In genomic region chr1:189887518-189887917, GRCm38 (mm10) we compare ENCODE assay signal across 8 mouse cellular contexts. TPM values are rescaled to one million over a fixed set of nuclear protein-coding genes. Genes with fewer than 3 reads are reported as not detected.
DNase-seq lines count a peak whose midpoint lies in the region; ATAC-seq and TF ChIP-seq lines count a peak whose summit lies in the region.

No protein-coding gene starts in this region.

- no peak overlapping the region for H3ac ChIP-seq in myocyte (ENCODE audit: control insufficient read depth, insufficient read length)

- no peak for TF ChIP-seq EP300 in stomach, postnatal 0 days (optimal IDR thresholded peaks at IDR 0.05)

- intact Hi-C loops in gastrocnemius, postnatal 36 days (cut with DNase I) = loop anchor here (1.0 to 2.0 kb wide), 2 partner anchors 39 to 85 kb away; no protein-coding TSS in a partner anchor

- WGBS in intestine, embryonic 15.5 days = 32% methylated on average over 7 of the region's 7 CpGs
- 36% methylated on average over 7 of the region's 7 CpGs for WGBS in limb, embryonic 15.5 days
- 26% methylated on average over 7 of the region's 7 CpGs for WGBS in stomach, postnatal 0 days

- H3K79me2 ChIP-seq in myocyte (ENCODE audit: control insufficient read depth, insufficient read depth) = no peaks in the 10 kb centered on the region

- peak; percentile 39 for DNase-seq in urinary bladder, postnatal 25 days (ENCODE audit: low spot score)
- no peak for DNase-seq in urinary bladder, postnatal 10 days (ENCODE audit: low spot score)
- peak; percentile 78 to 80 for DNase-seq in cerebellum, postnatal 36 days
- peak; percentile 51 to 53 for DNase-seq in gastrocnemius, postnatal 36 days
- peak; percentile 77 for DNase-seq in stomach, postnatal 0 days (ENCODE audit: low spot score)

- no peak overlapping the region for H3K27ac ChIP-seq in intestine, embryonic 15.5 days
- H3K27ac ChIP-seq in limb, embryonic 15.5 days = no peak overlapping the region
- no peak overlapping the region for H3K27ac ChIP-seq in stomach, postnatal 0 days (replicated peaks)

- no peaks in the 10 kb centered on the region for H3K9me3 ChIP-seq in intestine, embryonic 15.5 days
- no peaks in the 10 kb centered on the region for H3K9me3 ChIP-seq in limb, embryonic 15.5 days
- no peaks in the 10 kb centered on the region for H3K9me3 ChIP-seq in stomach, postnatal 0 days (ENCODE audit: control insufficient read depth, low read length)

- TF ChIP-seq CTCF in stomach, postnatal 0 days (IDR thresholded peaks at IDR 0.05; ENCODE audit: low read depth) = peak; percentile 95

- H3K4me1 ChIP-seq in intestine, embryonic 15.5 days (replicated peaks) = 0 out of 2 replicates have a peak, but pooled peaks cover 4% of the 10 kb centered on the region
- H3K4me1 ChIP-seq in limb, embryonic 15.5 days = peaks cover 9% of the 10 kb centered on the region
- H3K4me1 ChIP-seq in stomach, postnatal 0 days (replicated peaks; ENCODE audit: control insufficient read depth, insufficient read depth) = no peaks in the 10 kb centered on the region

- no peak overlapping the region for H3K9ac ChIP-seq in intestine, embryonic 15.5 days
- H3K9ac ChIP-seq in limb, embryonic 15.5 days = no peak overlapping the region
- H3K9ac ChIP-seq in stomach, postnatal 0 days (ENCODE audit: low read length) = no peak overlapping the region

- peaks cover 10% of the 10 kb centered on the region; the same call in 1 of the 2 replicates for H3K36me3 ChIP-seq in intestine, embryonic 15.5 days
- H3K36me3 ChIP-seq in limb, embryonic 15.5 days = peaks cover 29% of the 10 kb centered on the region
- no peaks in the 10 kb centered on the region for H3K36me3 ChIP-seq in myocyte (ENCODE audit: control insufficient read depth, insufficient read depth)
- no peaks in the 10 kb centered on the region for H3K36me3 ChIP-seq in stomach, postnatal 0 days (ENCODE audit: control insufficient read depth, insufficient read depth, low read length)

- H3K27me3 ChIP-seq in intestine, embryonic 15.5 days (replicated peaks) = no peaks in the 10 kb centered on the region
- H3K27me3 ChIP-seq in limb, embryonic 15.5 days = no peaks in the 10 kb centered on the region
- no peaks in the 10 kb centered on the region for H3K27me3 ChIP-seq in myocyte (ENCODE audit: control insufficient read depth, insufficient read depth, insufficient read length)
- no peaks in the 10 kb centered on the region for H3K27me3 ChIP-seq in stomach, postnatal 0 days (ENCODE audit: control insufficient read depth, insufficient read depth, low read length)

- no peak overlapping the region for H3K4me3 ChIP-seq in intestine, embryonic 15.5 days (replicated peaks)
- no peak overlapping the region for H3K4me3 ChIP-seq in limb, embryonic 15.5 days
- no peak overlapping the region for H3K4me3 ChIP-seq in myocyte
- no peak overlapping the region for H3K4me3 ChIP-seq in stomach, postnatal 0 days (ENCODE audit: low read depth, low read length)

- no peak overlapping the region for H3K4me2 ChIP-seq in intestine, embryonic 15.5 days (replicated peaks)
- no peak overlapping the region for H3K4me2 ChIP-seq in limb, embryonic 15.5 days
- no peak overlapping the region for H3K4me2 ChIP-seq in myocyte (ENCODE audit: low read depth)
- no peak overlapping the region for H3K4me2 ChIP-seq in stomach, postnatal 0 days (replicated peaks; ENCODE audit: low read depth)

- no peak for TF ChIP-seq POLR2A in myocyte (IDR thresholded peaks at IDR 0.05; ENCODE audit: insufficient read length, low read depth)

- peak; percentile 80; the same call in 1 of the 2 replicates for ATAC-seq in intestine, embryonic 15.5 days
- ATAC-seq in limb, embryonic 15.5 days (ENCODE audit: insufficient number of reproducible peaks, low FRiP score, low TSS enrichment, low read depth) = 0 out of 2 replicates have a peak, but pooled peaks have one; percentile 53
- ATAC-seq in stomach, postnatal 0 days (ENCODE audit: low FRiP score, low TSS enrichment) = peak; percentile 69

TF ChIP-seq in myocyte, 11 proteins besides CTCF, POLR2A, EP300 and RAD21:
- no peak for TF ChIP-seq REST (IDR thresholded peaks at IDR 0.05; ENCODE audit: insufficient read depth, insufficient read length)
- TF ChIP-seq POLR2AphosphoS2 (IDR thresholded peaks at IDR 0.05; ENCODE audit: insufficient read length, low read depth) = peak; percentile 24

RNA-seq across cellular contexts. Expression of gene Smyd2, which starts 34.6 kb away (rescaled TPM):
- 100 to 1,000 TPM; 276 to 290 TPM for total RNA-seq in gastrocnemius, postnatal 36 days (2021)
- 101 and 112 TPM in 2 replicates for polyA plus RNA-seq in intestine, embryonic 15.5 days (2015; fragmentation: Nextera tagmentation; extraction: Ambion mirVana)
- 84.2 and 90.6 TPM in 2 replicates for polyA plus RNA-seq in limb, embryonic 15.5 days (2015; fragmentation: Nextera tagmentation; extraction: Ambion mirVana)
- 57.7 TPM for polyA plus RNA-seq in myocyte (2012; fragmentation: generic; extraction: Trizol)
- 59.0 and 61.7 TPM in 2 replicates for polyA plus RNA-seq in stomach, postnatal 0 days (2015; fragmentation: Nextera tagmentation; extraction: Ambion mirVana)
